Mouse (Mus musculus) myocyte (in vitro differentiated cells): ENCODE data around the gene Fam169b. TPM values are rescaled to one million over a fixed set of nuclear protein-coding genes. Genes with fewer than 3 reads are reported as not detected.

Experiments used
- H3K27me3 ChIP-seq: one replicate; pipeline ENCODE4 v1.6.1; 2011; ENCODE audit not compliant: control insufficient read depth, insufficient read depth, insufficient read length
- H3K36me3 ChIP-seq: one replicate; pipeline ENCODE4 v1.6.1; 2011; ENCODE audit not compliant: control insufficient read depth, insufficient read depth
- H3K4me2 ChIP-seq: one replicate; pipeline ENCODE4 v1.6.1; 2011; ENCODE audit warnings: low read depth, control low read depth
- H3K4me3 ChIP-seq: one replicate; pipeline ENCODE4 v1.5.1; 2011; ENCODE audit warnings: mild to moderate bottlenecking, control low read depth, moderate library complexity
- H3K79me2 ChIP-seq: one replicate; pipeline ENCODE4 v1.6.1; 2011; ENCODE audit not compliant: control insufficient read depth, insufficient read depth
- H3ac ChIP-seq: one replicate; pipeline ENCODE4 v1.6.1; 2011; ENCODE audit not compliant: control insufficient read depth, insufficient read length
- CEBPB ChIP-seq: IDR thresholded peaks from 2 replicates; pipeline ENCODE4 v1.6.1; 2011; ENCODE audit warnings: mild to moderate bottlenecking, moderate library complexity; ENCODE audit not compliant: poor library complexity, insufficient read depth, severe bottlenecking
- E2F4 ChIP-seq: IDR thresholded peaks from one replicate; pipeline ENCODE4 v1.6.1; 2011; ENCODE audit warnings: mild to moderate bottlenecking, control low read depth, moderate library complexity; ENCODE audit not compliant: insufficient read depth
- MAX ChIP-seq: IDR thresholded peaks from one replicate; pipeline ENCODE4 v1.6.1; 2011; ENCODE audit warnings: low read depth, mild to moderate bottlenecking, control low read depth
- MYOD1 ChIP-seq, 3 experiments: IDR thresholded peaks; one replicate each; pipeline ENCODE4 v1.6.1; 2011; ENCODE audit warnings: control low read depth in 2 of 3, low read depth in 2 of 3, mild to moderate bottlenecking in 2 of 3, moderate library complexity in 1 of 3; ENCODE audit not compliant: insufficient read length in 2 of 3, control insufficient read depth in 1 of 3
- MYOG ChIP-seq, 3 experiments: IDR thresholded peaks; one replicate each; pipeline ENCODE4 v1.6.1; 2011; ENCODE audit warnings: control low read depth in 2 of 3, low read depth in 2 of 3, mild to moderate bottlenecking in 2 of 3; ENCODE audit not compliant: insufficient read length in 2 of 3, control insufficient read depth in 1 of 3, insufficient read depth in 1 of 3
- POLR2A ChIP-seq: IDR thresholded peaks from one replicate; pipeline ENCODE4 v1.6.1; 2011; ENCODE audit warnings: low read depth, mild to moderate bottlenecking, control low read depth, moderate library complexity; ENCODE audit not compliant: insufficient read length
- POLR2AphosphoS2 ChIP-seq: IDR thresholded peaks from one replicate; pipeline ENCODE4 v1.6.1; 2011; ENCODE audit warnings: low read depth, control low read depth; ENCODE audit not compliant: insufficient read length
- REST ChIP-seq: IDR thresholded peaks from one replicate; pipeline ENCODE4 v1.6.1; 2011; ENCODE audit warnings: mild to moderate bottlenecking, control low read depth, moderate library complexity; ENCODE audit not compliant: insufficient read depth, insufficient read length
- SRF ChIP-seq: IDR thresholded peaks from one replicate; pipeline ENCODE4 v1.6.1; 2011; ENCODE audit warnings: low read depth; ENCODE audit not compliant: control insufficient read depth, insufficient read length
- TCF12 ChIP-seq: IDR thresholded peaks from one replicate; pipeline ENCODE4 v1.6.1; 2011; ENCODE audit warnings: mild to moderate bottlenecking, control low read depth; ENCODE audit not compliant: poor library complexity, insufficient read depth, severe bottlenecking
- TCF3 ChIP-seq: IDR thresholded peaks from one replicate; pipeline ENCODE4 v1.6.1; 2011; ENCODE audit warnings: low read depth, control low read depth; ENCODE audit not compliant: insufficient read length
- USF1 ChIP-seq: IDR thresholded peaks from one replicate; pipeline ENCODE4 v1.6.1; 2011; ENCODE audit warnings: low read depth, mild to moderate bottlenecking, control low read depth, moderate library complexity
- polyA plus RNA-seq: library from polyadenylated mRNA; unstranded; fragments of >200 nt; fragmentation: generic; extraction: Trizol; gene quantifications from one replicate; pipeline ENCODE4 v1.2.1, GENCODE M21; 2012; ENCODE audit warnings: missing spikeins

Fam169b gene
- polyA plus RNA-seq, result 0.79 TPM

DNA sequence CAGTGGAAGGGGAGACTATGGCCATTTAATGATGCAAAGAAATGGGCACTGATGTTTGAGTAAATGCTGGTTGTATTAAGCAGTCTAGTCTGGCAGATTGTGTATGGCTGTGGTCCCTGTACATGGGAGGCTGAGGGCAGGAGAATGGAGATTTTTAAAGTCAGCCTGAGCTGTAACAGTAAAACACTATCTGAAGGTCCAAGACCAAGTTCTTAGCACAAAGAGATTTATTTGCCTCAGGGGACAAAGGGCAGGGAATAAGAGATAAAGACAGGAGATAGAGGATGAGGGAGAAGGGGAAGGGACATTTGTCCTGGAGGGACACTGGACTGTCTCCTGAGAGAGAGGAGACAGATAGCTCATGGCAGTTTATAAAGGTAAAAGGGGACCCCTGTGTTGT, at the start of gene Fam169b:
TSS of gene Fam169b (plus strand) at position 325 of the 400 bp plus-strand sequence.
- Histone ChIP-seq H3K36me3 (no peaks in the 10 kb centered on the region), H3K27me3 (no peaks in the 10 kb centered on the region), H3K4me3 (no peak within 1 kb of the TSS), H3ac (no peak within 1 kb of the TSS), H3K79me2 (no peaks in the 10 kb centered on the region), H3K4me2 (no peak within 1 kb of the TSS)
- TF ChIP-seq TCF3 (no peak), MAX (no peak), SRF (no peak), TCF12 (no peak), POLR2A (no peak), MYOD1 (IDR thresholded peaks at IDR 0.05; ENCODE audit: control insufficient read depth in 1 of 3, insufficient read length in 2 of 3, low read depth in 2 of 3) (no peak), E2F4 (no peak), POLR2AphosphoS2 (no peak), CEBPB (no peak), USF1 (no peak), MYOG (IDR thresholded peaks at IDR 0.05; ENCODE audit: control insufficient read depth in 1 of 3, insufficient read depth in 1 of 3, insufficient read length in 2 of 3, low read depth in 2 of 3) (no peak), REST (no peak)

DNA sequence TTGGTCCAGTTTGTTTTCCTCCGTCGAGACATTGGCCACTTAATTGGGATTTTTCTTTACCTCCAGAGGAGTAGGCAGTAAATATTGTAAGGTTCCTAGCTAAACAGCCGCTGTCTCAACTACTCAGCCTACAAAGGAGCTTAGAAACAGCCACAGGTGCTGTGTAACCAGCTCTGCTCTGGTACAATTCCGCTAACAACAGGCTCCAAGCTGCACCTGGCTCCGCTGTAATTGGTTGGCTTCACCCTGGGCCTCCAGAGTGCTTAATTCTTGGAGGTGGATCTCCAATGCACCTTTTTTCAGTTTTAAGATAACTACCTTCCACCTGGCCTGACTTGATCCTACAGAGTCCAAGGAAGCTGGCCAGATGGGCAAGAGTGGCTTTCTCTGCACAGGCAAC, 49.6 kb upstream of the Fam169b start:
- TF ChIP-seq E2F4, result no peak
- TF ChIP-seq MYOG (IDR thresholded peaks at IDR 0.05; ENCODE audit: control insufficient read depth in 1 of 3, insufficient read depth in 1 of 3, insufficient read length in 2 of 3, low read depth in 2 of 3), result no peak
- no peak for TF ChIP-seq REST
- no peak for TF ChIP-seq MYOD1 (IDR thresholded peaks at IDR 0.05; ENCODE audit: control insufficient read depth in 1 of 3, insufficient read length in 2 of 3, low read depth in 2 of 3)
- no peak for TF ChIP-seq TCF3
- TF ChIP-seq POLR2A, result no peak
- TF ChIP-seq POLR2AphosphoS2, result no peak
- no peak for TF ChIP-seq SRF
- TF ChIP-seq TCF12, result no peak
- H3K79me2 ChIP-seq, result no peaks in the 10 kb centered on the region

DNA sequence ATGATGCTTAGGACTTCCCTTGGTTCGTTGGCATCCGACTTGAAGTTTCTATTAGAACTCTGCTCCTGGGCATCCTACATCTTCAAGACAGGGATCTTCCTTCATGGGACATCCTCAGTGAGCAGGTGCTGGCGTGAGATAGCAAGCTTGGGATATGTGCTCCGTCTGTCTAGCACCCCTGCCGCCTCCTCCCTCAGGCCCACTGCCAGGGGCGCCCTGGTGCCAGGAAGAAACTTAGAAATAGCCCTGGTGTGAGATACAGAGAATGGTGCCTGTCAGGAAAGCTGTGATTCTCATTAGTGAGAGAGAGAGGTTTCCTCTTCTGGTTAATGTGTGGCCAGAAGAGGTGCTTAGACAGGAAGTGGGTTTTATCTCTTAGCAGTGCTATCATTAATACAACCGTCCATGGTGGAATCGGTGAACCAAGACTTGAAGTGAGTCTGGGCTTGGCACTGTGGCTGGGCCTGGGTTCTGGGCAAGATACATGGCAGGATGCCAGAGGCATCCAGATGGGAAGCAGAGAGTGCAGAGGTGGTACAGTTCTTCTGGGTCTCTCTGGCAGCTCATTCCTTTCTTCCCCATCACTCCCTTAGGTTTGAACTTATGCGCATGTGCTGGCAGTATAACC, 48.1 kb upstream of the Fam169b start:
- H3K4me2 ChIP-seq, result no peak overlapping the region
- no peaks in the 10 kb centered on the region for H3K79me2 ChIP-seq
- no peak overlapping the region for H3K4me3 ChIP-seq
- TF ChIP-seq USF1, result no peak
- no peak for TF ChIP-seq POLR2A
- no peak for TF ChIP-seq TCF3
- no peak for TF ChIP-seq MYOD1 (IDR thresholded peaks at IDR 0.05; ENCODE audit: control insufficient read depth in 1 of 3, insufficient read length in 2 of 3, low read depth in 2 of 3)
- TF ChIP-seq E2F4, result no peak
- no peak for TF ChIP-seq TCF12
- no peak for TF ChIP-seq POLR2AphosphoS2
- TF ChIP-seq CEBPB, result no peak
- peaks cover 3% of the 10 kb centered on the region for H3K36me3 ChIP-seq
- H3K27me3 ChIP-seq, result no peaks in the 10 kb centered on the region
- no peak overlapping the region for H3ac ChIP-seq

More for the DNA sequence above, 49.6 kb upstream of the Fam169b start:
- Histone ChIP-seq H3K4me2 (no peak overlapping the region), H3K4me3 (no peak overlapping the region), H3K27me3 (no peaks in the 10 kb centered on the region), H3ac (no peak overlapping the region), H3K36me3 (peaks cover 6% of the 10 kb centered on the region)

DNA sequence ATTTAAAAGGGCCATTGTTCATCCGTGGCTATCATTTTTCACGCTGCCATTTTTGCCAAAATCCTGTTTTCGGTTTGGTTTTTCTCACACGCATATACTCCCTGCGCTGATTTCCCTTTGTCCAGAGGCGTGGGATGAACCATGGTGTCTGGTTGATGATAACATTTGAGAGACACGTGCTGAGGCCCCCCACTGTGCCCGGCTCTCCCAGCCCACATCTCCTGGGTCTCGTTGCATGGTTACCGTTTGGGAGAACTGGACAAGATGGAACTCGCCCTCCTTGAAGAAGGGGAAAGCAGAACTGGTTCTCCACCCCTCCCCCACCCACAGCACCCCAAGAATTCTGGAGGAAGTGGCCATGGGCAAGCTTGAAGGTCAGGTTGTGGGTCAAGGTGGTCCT, 46.6 kb upstream of the Fam169b start:
- TF ChIP-seq TCF12 (no peak), SRF (no peak), TCF3 (no peak), CEBPB (no peak), USF1 (no peak), MYOD1 (IDR thresholded peaks at IDR 0.05; ENCODE audit: control insufficient read depth in 1 of 3, insufficient read length in 2 of 3, low read depth in 2 of 3) (no peak), E2F4 (no peak), POLR2AphosphoS2 (no peak), REST (no peak), MYOG (IDR thresholded peaks at IDR 0.05; ENCODE audit: control insufficient read depth in 1 of 3, insufficient read depth in 1 of 3, insufficient read length in 2 of 3, low read depth in 2 of 3) (no peak), MAX (no peak), POLR2A (no peak)
- H3K4me3 ChIP-seq, result no peak overlapping the region
- H3ac ChIP-seq, result no peak overlapping the region
- no peaks in the 10 kb centered on the region for H3K79me2 ChIP-seq
- H3K4me2 ChIP-seq, result no peak overlapping the region
- peaks cover 3% of the 10 kb centered on the region for H3K36me3 ChIP-seq
- H3K27me3 ChIP-seq, result no peaks in the 10 kb centered on the region

DNA sequence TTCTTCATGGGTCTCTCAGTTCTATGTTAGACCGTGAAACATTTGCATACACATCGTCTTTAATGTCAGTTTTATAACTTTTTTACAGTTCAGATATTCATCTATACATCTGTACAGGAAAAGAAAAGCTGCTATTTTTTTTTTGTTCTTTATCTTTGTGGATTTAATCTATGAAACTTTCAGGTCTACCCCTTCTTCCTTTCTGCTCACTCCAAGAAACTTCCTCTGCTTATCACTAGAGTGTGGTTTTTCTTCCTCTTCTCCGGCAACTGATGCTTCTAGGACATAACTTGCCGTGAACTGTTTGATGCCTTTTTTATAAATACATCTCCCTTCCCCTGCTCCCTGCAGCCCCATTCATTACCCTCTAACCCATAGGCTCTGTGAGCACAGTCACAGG, 46.0 kb upstream of the Fam169b start:
- no peak overlapping the region for H3ac ChIP-seq
- TF ChIP-seq MYOD1 (IDR thresholded peaks at IDR 0.05; ENCODE audit: control insufficient read depth in 1 of 3, insufficient read length in 2 of 3, low read depth in 2 of 3), result no peak
- no peak for TF ChIP-seq CEBPB
- TF ChIP-seq SRF, result no peak
- no peak for TF ChIP-seq MAX
- no peak for TF ChIP-seq MYOG (IDR thresholded peaks at IDR 0.05; ENCODE audit: control insufficient read depth in 1 of 3, insufficient read depth in 1 of 3, insufficient read length in 2 of 3, low read depth in 2 of 3)
- no peak for TF ChIP-seq POLR2A
- no peak for TF ChIP-seq USF1
- TF ChIP-seq REST, result no peak
- no peak for TF ChIP-seq TCF12
- no peak for TF ChIP-seq TCF3
- no peak for TF ChIP-seq E2F4
- no peak for TF ChIP-seq POLR2AphosphoS2
- no peak overlapping the region for H3K4me3 ChIP-seq
- peaks cover 6% of the 10 kb centered on the region for H3K36me3 ChIP-seq
- H3K4me2 ChIP-seq, result no peak overlapping the region
- no peaks in the 10 kb centered on the region for H3K27me3 ChIP-seq
- H3K79me2 ChIP-seq, result no peaks in the 10 kb centered on the region
